Mouse (Mus musculus): ENCODE measurements around the gene Rtl10. TPM values are rescaled to one million over a fixed set of nuclear protein-coding genes. Genes with fewer than 3 reads are reported as not detected.

The Rtl10 gene
- total and polyA plus RNA-seq, 3 experiments, result 4.8 to 21.1 (median 9.8) TPM

DNA sequence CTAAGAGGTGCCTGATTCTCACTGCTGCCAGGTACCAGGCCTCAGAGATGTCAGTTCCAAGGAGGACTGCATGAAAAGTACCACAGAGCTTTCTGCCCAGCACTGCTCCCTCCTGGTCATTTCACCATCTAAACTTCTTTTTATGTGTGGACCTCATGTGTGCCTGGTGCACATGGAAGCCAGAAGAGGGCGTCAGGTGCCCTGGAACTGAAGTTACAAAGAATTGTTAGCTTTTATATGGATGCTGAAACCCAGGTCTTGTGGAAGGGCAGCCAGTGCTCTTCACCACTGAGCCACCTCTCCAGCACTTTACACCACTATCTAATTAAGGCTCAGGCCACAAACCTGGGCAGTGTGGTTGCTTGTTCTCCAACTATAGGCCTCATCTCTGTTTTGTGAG is 27.9 kb upstream of the Rtl10 start:
- dilution Hi-C loops (cut with MboI; ENCODE audit: extremely low pct_ligation_motif_present, extremely low pct_unique_long_range_greater_than_20kb, low sequenced_read_pairs), result no loop called here

DNA sequence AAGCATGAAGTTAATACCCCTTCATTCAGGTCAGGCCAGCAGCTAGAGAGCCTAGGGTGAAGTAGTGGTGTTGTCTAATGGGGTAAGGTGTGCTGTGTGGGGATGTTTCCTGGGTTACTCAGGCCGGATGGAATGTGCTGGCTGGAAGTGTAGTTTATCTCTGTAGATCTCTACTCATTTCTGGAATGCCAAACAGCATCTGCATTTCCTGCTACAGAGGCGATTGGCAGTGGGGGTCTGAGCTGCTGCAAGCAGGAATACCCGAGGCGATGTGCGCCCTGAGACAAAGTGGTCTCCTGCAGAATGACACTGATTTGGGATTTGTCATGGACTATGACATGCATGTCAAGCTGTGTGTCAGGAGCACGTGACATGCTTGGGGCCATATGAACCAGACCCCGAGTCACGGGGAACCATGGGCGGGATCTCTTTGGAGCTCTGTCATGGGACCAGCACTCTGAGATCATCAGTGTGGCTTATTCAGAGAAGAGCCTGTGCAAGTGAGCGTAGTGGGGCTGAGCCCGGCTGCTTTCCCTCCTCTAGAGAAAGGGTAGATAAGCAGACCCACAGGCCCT is 27.2 kb upstream of the Rtl10 start:
- Histone ChIP-seq H3K4me1 (ENCODE audit: control insufficient read depth in 1 of 2, insufficient read depth in 2 of 2) (no peaks in the 10 kb centered on the region), H3K79me2 (replicated peaks; ENCODE audit: control insufficient read depth, extremely low read depth, insufficient read depth, poor library complexity, severe bottlenecking) (no peaks in the 10 kb centered on the region), H3K4me3 (replicated peaks in 1 of 3; ENCODE audit: low read depth in 2 of 3, low read length in 2 of 3, poor library complexity in 1 of 3) (no peak overlapping the region), H3K36me3 (replicated peaks in 1 of 2; ENCODE audit: control insufficient read depth in 1 of 2, insufficient read depth in 1 of 2, low read length in 1 of 2) (peaks cover 18 to 94% of the 10 kb centered on the region in 2 experiments), H3K4me2 (ENCODE audit: insufficient read depth, low read depth, poor library complexity, severe bottlenecking) (no peak overlapping the region), H3K9me3 (replicated peaks; ENCODE audit: low read length) (no peaks in the 10 kb centered on the region), H3K9ac (ENCODE audit: insufficient read depth, low read depth) (no peak overlapping the region), H3K27ac (ENCODE audit: insufficient read depth, low read depth) (no peak overlapping the region), H3K27me3 (replicated peaks) (no peaks in the 10 kb centered on the region)
- dilution Hi-C loops (cut with MboI; ENCODE audit: extremely low pct_ligation_motif_present, extremely low pct_unique_long_range_greater_than_20kb, low sequenced_read_pairs) (no loop called here), in situ Hi-C loops (cut with MboI; ENCODE audit: low pct_ligation_motif_present, low pct_unique_long_range_greater_than_20kb, low sequenced_read_pairs) (no loop called here)
- DNase-seq (ENCODE audit: extremely low read depth), result no peak
- TF ChIP-seq BHLHE40 (IDR thresholded peaks at IDR 0.05; ENCODE audit: low read depth, low read length) (no peak), HCFC1 (IDR thresholded peaks at IDR 0.05; ENCODE audit: low read depth, low read length) (no peak), IRF4 (IDR thresholded peaks at IDR 0.05; ENCODE audit: low read depth, low read length) (no peak), ETS1 (conservative IDR thresholded peaks at IDR 0.05; ENCODE audit: low read depth, low read length) (no peak), RCOR1 (conservative IDR thresholded peaks at IDR 0.05; ENCODE audit: low read depth, low read length) (no peak), NRF1 (IDR thresholded peaks at IDR 0.05; ENCODE audit: low read depth, low read length) (no peak), MAX (IDR thresholded peaks at IDR 0.05; ENCODE audit: low read length) (no peak), SMC3 (IDR thresholded peaks at IDR 0.05; ENCODE audit: low read depth, low read length) (no peak), ZKSCAN1 (IDR thresholded peaks at IDR 0.05; ENCODE audit: borderline replicate concordance, low read depth, low read length) (no peak), JUND (conservative IDR thresholded peaks at IDR 0.05; ENCODE audit: low read depth, low read length) (no peak), GABPA (IDR thresholded peaks at IDR 0.05; ENCODE audit: insufficient replicate concordance, low read depth, low read length) (no peak), POLR2A (IDR thresholded peaks at IDR 0.05; ENCODE audit: low read depth, low read length) (no peak), CHD2 (IDR thresholded peaks at IDR 0.05; ENCODE audit: low read length) (no peak), CTCF (conservative IDR thresholded peaks at IDR 0.05 in 1 of 2, IDR thresholded peaks at IDR 0.05 in 1 of 2; ENCODE audit: low read depth in 2 of 2, low read length in 2 of 2) (no peak), TCF12 (IDR thresholded peaks at IDR 0.05; ENCODE audit: low read depth, low read length) (no peak), MAFK (IDR thresholded peaks at IDR 0.05; ENCODE audit: insufficient replicate concordance, low read length) (no peak), ZMIZ1 (IDR thresholded peaks at IDR 0.05; ENCODE audit: low read depth, low read length) (no peak), SIN3A (IDR thresholded peaks at IDR 0.05; ENCODE audit: low read length) (no peak), TBP (conservative IDR thresholded peaks at IDR 0.05; ENCODE audit: low read depth, low read length) (no peak), PAX5 (IDR thresholded peaks at IDR 0.05; ENCODE audit: low read length) (no peak)

More for the DNA sequence above, 27.9 kb upstream of the Rtl10 start:
- in situ Hi-C loops (cut with MboI; ENCODE audit: low pct_ligation_motif_present, low pct_unique_long_range_greater_than_20kb, low sequenced_read_pairs), result no loop called here
- Histone ChIP-seq H3K4me3 (replicated peaks in 1 of 3; ENCODE audit: low read depth in 2 of 3, low read length in 2 of 3, poor library complexity in 1 of 3) (no peak overlapping the region), H3K4me1 (ENCODE audit: control insufficient read depth in 1 of 2, insufficient read depth in 2 of 2) (no peaks in the 10 kb centered on the region), H3K79me2 (replicated peaks; ENCODE audit: control insufficient read depth, extremely low read depth, insufficient read depth, poor library complexity, severe bottlenecking) (no peaks in the 10 kb centered on the region), H3K27ac (ENCODE audit: insufficient read depth, low read depth) (no peak overlapping the region), H3K27me3 (replicated peaks) (no peaks in the 10 kb centered on the region), H3K36me3 (replicated peaks in 1 of 2; ENCODE audit: control insufficient read depth in 1 of 2, insufficient read depth in 1 of 2, low read length in 1 of 2) (peaks cover 20 to 91% of the 10 kb centered on the region in 2 experiments), H3K4me2 (ENCODE audit: insufficient read depth, low read depth, poor library complexity, severe bottlenecking) (no peak overlapping the region), H3K9me3 (replicated peaks; ENCODE audit: low read length) (no peaks in the 10 kb centered on the region), H3K9ac (ENCODE audit: insufficient read depth, low read depth) (no peak overlapping the region)
- peak; percentile 21 for DNase-seq (ENCODE audit: extremely low read depth)
- TF ChIP-seq RAD21 (IDR thresholded peaks at IDR 0.05; ENCODE audit: low read depth, low read length) (peak; percentile 37), CTCF (conservative IDR thresholded peaks at IDR 0.05 in 1 of 2, IDR thresholded peaks at IDR 0.05 in 1 of 2; ENCODE audit: low read depth in 2 of 2, low read length in 2 of 2) (peak in 1 of 2 experiments; percentile 65; a peak in 2 of 4 replicates), IRF4 (IDR thresholded peaks at IDR 0.05; ENCODE audit: low read depth, low read length) (no peak), SMC3 (IDR thresholded peaks at IDR 0.05; ENCODE audit: low read depth, low read length) (peak; percentile 51)
